ENCODE assay signal across 31 mouse cellular contexts in genomic region chr11:50450236-50450635, GRCm38 (mm10).
"Had no signal": no experiment of that assay in that cellular context is flagged by ENCODE, and none has a peak within 500 bp of the region (broad histone marks: within the 10 kb centered on the region; RNA-seq: fewer than 3 reads in every experiment).

No protein-coding gene starts in this region.

- H3K27me3 ChIP-seq: limb, embryonic 12.5 days; limb, embryonic 13.5 days; limb, embryonic 15.5 days; liver, embryonic 13.5 days; liver, embryonic 15.5 days; lung, embryonic 15.5 days; midbrain, embryonic 12.5 days; midbrain, embryonic 13.5 days; midbrain, embryonic 15.5 days had no signal

- H3K9me3 ChIP-seq: limb, embryonic 10.5 days; limb, embryonic 12.5 days; limb, embryonic 13.5 days; limb, embryonic 15.5 days; liver, embryonic 12.5 days; liver, embryonic 13.5 days; liver, embryonic 15.5 days; lung, embryonic 15.5 days; megakaryocyte, embryonic 14.5 days; midbrain, embryonic 10.5 days; midbrain, embryonic 12.5 days; midbrain, embryonic 13.5 days; midbrain, embryonic 15.5 days had no signal

- DNase-seq: left cerebral cortex, postnatal 4 days; liver; liver, embryonic 13.5 days; liver, postnatal 0 days; lung, adult 18-20 months; lung, adult 2 months; lung, embryonic 14.5 days; lung, postnatal 10 days; lung, postnatal 14 days; lung, postnatal 36 days; lung, postnatal 4 days; midbrain, embryonic 14.5 days had no signal

- H3K4me1 ChIP-seq: limb, embryonic 12.5 days; liver, embryonic 12.5 days; liver, embryonic 13.5 days; liver, embryonic 15.5 days; megakaryocyte, embryonic 14.5 days had no signal

- ATAC-seq: liver, embryonic 12.5 days; liver, postnatal 0 days; lung, postnatal 0 days; midbrain, embryonic 13.5 days; midbrain, embryonic 15.5 days; midbrain, embryonic 16.5 days had no signal

- H3K4me2 ChIP-seq: limb, embryonic 12.5 days; limb, embryonic 13.5 days; limb, embryonic 15.5 days; liver, embryonic 11.5 days; liver, embryonic 12.5 days; liver, embryonic 13.5 days; liver, embryonic 15.5 days; lung, embryonic 14.5 days; lung, embryonic 15.5 days; midbrain, embryonic 11.5 days; midbrain, embryonic 12.5 days; midbrain, embryonic 13.5 days; midbrain, embryonic 15.5 days had no signal

- H3K36me3 ChIP-seq: limb, embryonic 10.5 days; limb, embryonic 12.5 days; limb, embryonic 13.5 days; limb, embryonic 15.5 days; liver, embryonic 12.5 days; liver, embryonic 13.5 days; liver, embryonic 15.5 days; lung, embryonic 15.5 days; midbrain, embryonic 10.5 days; midbrain, embryonic 12.5 days; midbrain, embryonic 13.5 days; midbrain, embryonic 15.5 days had no signal

- H3K27ac ChIP-seq: limb, embryonic 10.5 days; limb, embryonic 12.5 days; limb, embryonic 13.5 days; limb, embryonic 15.5 days; liver, embryonic 12.5 days; liver, embryonic 13.5 days; liver, embryonic 14.5 days; liver, embryonic 15.5 days; lung, embryonic 15.5 days; macrophage; midbrain, embryonic 10.5 days; midbrain, embryonic 12.5 days; midbrain, embryonic 13.5 days; midbrain, embryonic 15.5 days had no signal

- H3K9ac ChIP-seq: limb, embryonic 12.5 days; limb, embryonic 13.5 days; limb, embryonic 15.5 days; liver, embryonic 12.5 days; liver, embryonic 13.5 days; liver, embryonic 14.5 days; liver, embryonic 15.5 days; liver, postnatal 0 days; lung, embryonic 14.5 days; lung, embryonic 15.5 days; midbrain, embryonic 12.5 days; midbrain, embryonic 13.5 days; midbrain, embryonic 15.5 days had no signal

- H3K4me3 ChIP-seq: limb, embryonic 10.5 days; limb, embryonic 12.5 days; limb, embryonic 13.5 days; limb, embryonic 15.5 days; liver, embryonic 12.5 days; liver, embryonic 13.5 days; liver, embryonic 15.5 days; lung, embryonic 15.5 days; megakaryocyte, embryonic 14.5 days; midbrain, embryonic 10.5 days; midbrain, embryonic 12.5 days; midbrain, embryonic 13.5 days; midbrain, embryonic 15.5 days; myocyte had no signal
